Mouse (Mus musculus) lung, postnatal 0 days (tissue): Measurements from ENCODE around the gene P2rx1.

ENCODE experiments used
- CTCF ChIP-seq: IDR thresholded peaks from 2 replicates; pipeline ENCODE4 v1.5.1; 2016; ENCODE audit warnings: antibody characterized with exemption, mild to moderate bottlenecking
- EP300 ChIP-seq: IDR thresholded peaks from 2 replicates; pipeline ENCODE4 v1.6.1; 2016; ENCODE audit warnings: antibody characterized with exemption, mild to moderate bottlenecking, control low read depth

DNA sequence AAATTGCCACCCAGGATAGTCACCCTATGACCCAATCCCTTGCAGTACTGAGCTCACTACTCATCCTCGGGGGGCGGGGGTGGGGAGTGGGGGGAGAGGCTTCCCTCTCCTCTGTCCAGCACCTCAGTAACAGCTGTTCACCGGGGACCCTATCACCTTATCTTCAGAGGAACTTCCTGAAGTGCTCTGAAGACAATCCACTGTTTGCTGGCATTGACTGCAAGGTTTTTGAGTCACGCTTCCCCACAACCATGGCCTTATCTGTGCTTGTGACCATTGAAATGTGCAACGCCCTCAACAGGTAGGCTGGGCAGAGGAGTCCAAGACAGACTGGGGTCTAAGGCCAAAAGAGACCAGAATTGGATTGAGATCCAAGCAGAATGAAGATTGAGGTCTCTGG is 11.1 kb upstream of the P2rx1 start:
- TF ChIP-seq CTCF = no peak
- no peak for TF ChIP-seq EP300
